Mouse (Mus musculus) heart, postnatal 4 days (tissue): ENCODE measurements around the gene Magix. TPM values are rescaled to one million over a fixed set of nuclear protein-coding genes. Genes with fewer than 3 reads are reported as not detected.
"Not testable (repeated sequence)": the region's sequence is repeated elsewhere in the genome, so short reads cannot be mapped to it uniquely, and the experiment has no call there.

Source experiments
- DNase-seq: peaks from one replicate; pipeline ENCODE4 v3.0.0; 2021
- total RNA-seq, 2 experiments: library from RNA; stranded (reverse); gene quantifications; 2 replicates each; pipeline ENCODE4 v1.2.3; 2021

Magix gene
- 1 to 10 TPM; 2.3 to 2.7 TPM for total RNA-seq

GRCm38 (mm10) chrX:7680864-7681263, at the start of gene Magix:
TSS of gene Magix (minus strand) at chrX:7681251.
- DNase-seq: peak; percentile 26

GRCm38 (mm10) chrX:7728922-7729265, 47.8 kb upstream of the Magix start:
- no peak for DNase-seq

DNA sequence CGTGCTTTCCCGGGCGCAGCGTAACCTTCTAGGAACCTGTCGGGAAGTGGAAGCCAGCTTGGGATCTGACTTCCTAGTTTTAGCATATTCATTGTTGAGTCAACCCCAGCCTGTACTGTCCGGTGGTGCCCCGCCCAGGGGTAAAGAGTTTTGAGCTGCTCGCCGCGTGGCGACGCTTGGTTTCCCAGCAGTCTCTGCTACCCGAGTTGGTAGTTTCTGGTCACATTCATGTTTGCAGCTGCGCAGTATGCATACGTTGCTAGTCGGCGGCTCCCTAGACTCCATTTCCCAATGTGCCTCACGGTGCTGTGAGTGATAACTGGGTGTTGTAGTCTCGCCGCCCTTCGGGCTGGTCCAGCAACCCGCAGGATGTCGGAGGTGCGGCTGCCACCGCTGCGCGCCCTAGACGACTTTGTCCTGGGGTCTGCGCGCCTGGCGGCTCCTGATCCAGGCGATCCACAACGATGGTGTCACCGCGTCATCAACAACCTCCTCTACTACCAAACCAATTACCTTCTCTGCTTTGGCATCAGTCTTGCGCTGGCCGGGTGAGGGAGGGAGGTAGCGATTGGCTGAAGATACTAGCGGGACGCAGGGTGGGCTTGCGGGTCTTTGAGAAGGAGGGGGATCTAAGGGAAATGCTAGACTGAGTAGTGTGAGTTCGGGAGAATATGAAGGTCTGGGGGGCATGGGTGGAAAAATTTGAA, 47.3 kb upstream of the Magix start, which contains the start of gene Praf2:
Praf2 (plus strand) TSS at position 225 of the 707 bp plus-strand sequence.
- DNase-seq: peak; percentile 75

GRCm38 (mm10) chrX:7727176-7727575, 46.1 kb upstream of the Magix start:
- no peak for DNase-seq

DNA sequence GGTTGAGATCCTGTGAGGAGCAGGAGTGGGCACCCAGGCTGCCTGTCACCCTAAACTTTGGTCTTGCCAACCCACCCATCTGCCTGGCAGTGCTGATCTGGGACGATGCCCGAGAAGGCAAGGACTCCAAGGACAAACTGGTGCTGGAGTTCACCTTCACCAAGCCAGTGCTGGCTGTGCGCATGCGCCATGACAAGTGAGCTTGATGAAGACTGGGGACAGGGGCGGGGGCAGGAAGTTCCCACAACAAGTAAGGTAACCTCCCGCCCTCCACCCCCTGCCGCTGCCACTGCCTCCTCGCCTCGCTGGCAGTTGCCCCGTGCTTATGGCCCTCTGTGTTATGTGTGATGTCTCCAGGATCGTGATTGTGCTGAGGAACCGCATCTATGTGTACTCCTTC, 44.8 kb upstream of the Magix start:
- no peak for DNase-seq

DNA sequence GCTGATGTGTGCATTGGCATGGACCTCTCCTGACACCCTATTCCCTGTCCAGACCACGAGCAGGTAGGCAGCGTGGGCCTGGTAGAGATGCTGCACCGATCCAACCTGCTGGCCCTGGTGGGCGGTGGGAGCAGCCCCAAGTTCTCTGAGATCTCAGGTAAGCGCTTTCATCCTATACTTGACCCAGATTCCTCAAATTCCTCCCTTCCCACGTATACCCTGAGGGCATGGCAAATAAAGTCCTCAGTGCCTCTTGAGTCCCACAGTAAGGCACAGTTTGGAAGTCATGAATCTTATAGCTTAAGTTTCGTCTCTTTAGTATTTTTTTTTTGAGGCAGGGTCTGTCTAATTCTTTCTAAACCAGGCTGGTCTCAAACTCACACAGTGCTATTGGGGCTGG, 43.1 kb upstream of the Magix start:
- DNase-seq: no peak

DNA sequence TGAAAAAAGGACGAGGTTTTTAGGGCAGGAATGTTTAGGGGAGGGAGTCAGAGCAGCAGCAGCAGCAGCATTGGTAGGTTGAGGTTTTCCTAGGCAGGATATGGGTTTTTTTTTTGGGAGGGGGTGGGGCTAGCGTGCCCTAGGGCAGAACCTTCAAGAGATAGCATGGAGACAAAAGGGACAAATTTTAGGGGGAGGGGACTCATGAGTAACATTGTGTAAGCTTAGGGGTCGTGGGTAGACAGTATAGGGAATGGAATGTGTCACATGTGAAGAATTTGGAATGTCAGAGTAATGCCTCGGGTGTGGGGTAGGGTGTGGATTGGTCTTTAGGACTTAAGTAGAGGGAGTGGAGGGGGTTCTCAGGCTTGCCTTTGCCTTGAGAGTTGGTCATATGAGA, 41.6 kb upstream of the Magix start:
- DNase-seq: no peak

DNA sequence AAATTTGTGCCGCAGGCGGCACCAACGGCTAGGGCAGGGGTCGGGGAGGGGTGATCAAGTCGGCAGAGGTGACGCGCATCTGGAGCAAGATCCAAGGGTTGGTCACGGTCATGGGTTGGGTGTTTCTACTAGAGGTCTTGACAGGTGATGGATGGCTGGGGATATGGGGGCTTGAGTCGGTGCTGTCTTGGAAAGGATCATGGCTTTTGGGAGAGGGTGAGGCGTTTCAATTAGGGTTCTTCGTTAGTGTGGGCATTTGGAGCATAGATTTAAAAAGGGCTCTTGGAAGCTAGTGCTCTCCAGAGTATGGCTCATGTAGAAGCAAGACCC, 41.2 kb upstream of the Magix start:
- DNase-seq: no peak

GRCm38 (mm10) chrX:7721514-7722281, 40.6 kb upstream of the Magix start, which contains the start of gene Gm45208:
TSS of gene Gm45208 (plus strand) at chrX:7722245.
- peak; percentile 60 for DNase-seq

- not testable (repeated sequence) for DNase-seq
These were observed 35.0 kb upstream of the Magix start for GRCm38 (mm10) chrX:7716058-7716457.

DNA sequence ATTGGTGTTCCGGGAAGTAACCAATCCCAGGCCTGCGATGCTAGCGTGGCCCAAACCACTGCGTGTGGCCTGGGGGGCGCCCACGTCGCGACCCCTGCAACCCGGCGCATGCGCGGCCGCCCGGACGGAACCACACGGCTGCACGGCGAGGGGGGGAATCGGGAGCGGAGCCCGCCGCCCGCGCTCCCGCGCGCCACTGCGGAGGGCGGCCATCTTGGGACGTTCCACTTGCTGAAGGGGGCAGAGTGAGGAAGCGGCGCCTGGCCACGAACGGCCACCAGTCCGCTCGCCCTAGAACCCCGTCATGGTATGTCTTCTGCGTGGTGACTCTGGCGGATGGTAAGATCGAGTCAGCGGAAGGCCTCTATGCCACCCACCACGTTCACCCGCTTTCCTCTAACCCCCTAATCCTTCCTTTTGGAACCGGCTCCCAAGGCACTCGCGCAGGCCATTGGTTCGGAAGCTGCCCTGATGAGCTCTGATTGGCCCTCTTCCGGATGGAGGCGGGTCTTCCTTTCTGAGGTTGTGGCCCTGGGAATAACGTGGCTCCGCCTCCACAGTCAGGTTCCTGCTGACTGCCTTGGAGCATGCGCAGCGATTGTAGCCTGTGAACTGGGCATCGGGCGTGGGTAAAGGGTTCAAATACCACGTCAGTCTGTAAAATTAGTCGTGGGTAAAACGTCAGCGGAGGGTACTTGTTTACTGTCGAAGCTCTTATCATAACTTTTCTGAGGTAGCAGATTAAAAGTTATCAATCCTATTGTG, 33.3 kb upstream of the Magix start, which contains the start of gene Wdr45:
Wdr45 (plus strand) TSS at position 199 of the 765 bp plus-strand sequence.
- peak; percentile 94 for DNase-seq

GRCm38 (mm10) chrX:7713764-7714134, 32.7 kb upstream of the Magix start:
- DNase-seq: not testable (repeated sequence)

DNA sequence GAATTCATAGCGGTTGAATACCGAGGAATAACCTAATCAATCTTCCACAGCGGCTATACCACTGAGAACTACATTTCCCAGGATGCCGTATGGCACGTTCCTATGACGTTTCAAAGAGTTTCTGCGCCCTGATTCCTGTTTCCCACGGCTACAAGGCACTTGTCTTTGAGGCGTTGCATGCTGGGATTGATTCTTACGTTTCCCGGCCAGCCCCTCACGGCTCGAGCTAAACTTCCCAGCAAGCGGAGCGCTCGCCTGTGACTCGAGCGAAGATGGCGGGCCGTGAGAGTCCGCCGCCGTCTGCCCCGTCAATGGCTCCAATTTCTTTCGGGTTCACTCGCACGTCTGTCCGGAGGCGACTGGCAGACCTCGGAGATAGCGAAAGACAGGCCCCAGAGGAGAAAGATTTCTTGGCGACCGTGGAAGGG, 15.9 kb upstream of the Magix start, which contains the start of gene Gpkow:
Gpkow (plus strand) TSS at position 178 of the 428 bp plus-strand sequence.
- DNase-seq: peak; percentile 77

GRCm38 (mm10) chrX:7696520-7696919, 15.5 kb upstream of the Magix start:
- DNase-seq: no peak

DNA sequence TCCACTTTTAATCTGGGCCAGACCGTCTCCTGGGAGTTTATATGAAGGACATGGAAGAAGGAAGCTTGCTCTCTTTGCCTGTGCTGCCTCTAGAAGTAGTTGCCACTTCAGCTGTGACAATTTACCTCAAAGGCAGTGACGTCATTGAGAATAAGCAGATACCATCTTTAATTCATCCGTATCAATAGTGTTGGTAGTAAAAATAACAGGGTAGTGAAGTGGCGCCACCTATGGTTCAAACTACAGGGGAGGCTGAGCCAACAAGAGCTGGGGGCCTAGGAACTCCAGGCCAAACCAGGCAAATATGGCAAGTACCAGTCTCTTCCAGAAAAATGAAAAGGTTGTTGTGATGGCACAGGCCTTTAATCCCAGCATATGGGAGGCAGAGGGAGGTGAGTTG, 11.8 kb upstream of the Magix start:
- peak; percentile 43 for DNase-seq

GRCm38 (mm10) chrX:7690486-7690885, 9.4 kb upstream of the Magix start:
- no peak for DNase-seq

GRCm38 (mm10) chrX:7688321-7688720, 7.3 kb upstream of the Magix start:
- no peak for DNase-seq

DNA sequence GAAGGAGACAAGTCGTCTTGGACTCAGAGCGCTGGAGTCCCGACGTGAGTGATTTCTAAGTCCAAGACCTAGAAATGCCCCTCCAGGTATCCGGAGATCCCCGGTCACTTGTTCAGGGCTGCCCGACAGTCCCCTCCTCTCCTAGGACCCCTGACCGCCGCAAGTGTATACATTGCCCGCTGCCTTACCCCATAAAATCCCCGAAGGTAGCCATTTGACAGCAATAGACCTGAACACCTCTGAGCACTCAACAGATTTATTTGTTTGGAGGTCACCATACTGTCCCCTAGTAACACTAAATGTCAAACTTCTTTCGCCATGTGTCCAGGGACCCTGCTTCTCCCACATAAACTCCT, 1.0 kb downstream of the Magix start:
- DNase-seq: no peak

GRCm38 (mm10) chrX:7679405-7680056, 1.5 kb downstream of the Magix start:
- DNase-seq: peak; percentile 92

GRCm38 (mm10) chrX:7678986-7679385, 2.1 kb downstream of the Magix start:
- DNase-seq: no peak

GRCm38 (mm10) chrX:7675001-7675380, 6.1 kb downstream of the Magix start:
- no peak for DNase-seq

GRCm38 (mm10) chrX:7674284-7675000, 6.6 kb downstream of the Magix start:
- DNase-seq: peak; percentile 22
